Mouse (Mus musculus) NIH3T3 (cell line): Measurements from ENCODE around the gene Phlpp1.
A peak's percentile ranks its signal among the peaks of the same experiment; 100 is the strongest.

Source experiments
- DNase-seq: peaks from one replicate; pipeline ENCODE4 v3.0.0-alpha.2; 2012; ENCODE audit warnings: low read depth

Phlpp1 gene

GRCm38 (mm10) chr1:106318341-106318740 is 146.8 kb downstream of the Phlpp1 start:
- DNase-seq, result no peak

GRCm38 (mm10) chr1:106320583-106320982 is 149.0 kb downstream of the Phlpp1 start:
- DNase-seq, result no peak

- no peak for DNase-seq
Observed at GRCm38 (mm10) chr1:106321432-106322126, 150.0 kb downstream of the Phlpp1 start.

- DNase-seq, result peak; percentile 53
Observed at GRCm38 (mm10) chr1:106326691-106327090, 155.1 kb downstream of the Phlpp1 start.

- peak; percentile 14 for DNase-seq
Observed at GRCm38 (mm10) chr1:106342100-106342499, 170.5 kb downstream of the Phlpp1 start.

- no peak for DNase-seq
Observed at GRCm38 (mm10) chr1:106345265-106345664, 173.7 kb downstream of the Phlpp1 start.

- peak; percentile 31 for DNase-seq
Observed at GRCm38 (mm10) chr1:106346776-106347175, 175.2 kb downstream of the Phlpp1 start.

- DNase-seq, result no peak
Observed at GRCm38 (mm10) chr1:106349116-106349515, 177.6 kb downstream of the Phlpp1 start.

- no peak for DNase-seq
Observed at GRCm38 (mm10) chr1:106351512-106351911, 180.0 kb downstream of the Phlpp1 start.

GRCm38 (mm10) chr1:106352801-106353511 is 181.4 kb downstream of the Phlpp1 start:
- DNase-seq, result peak; percentile 29

- no peak for DNase-seq
Observed at GRCm38 (mm10) chr1:106353993-106354392, 182.4 kb downstream of the Phlpp1 start.

- DNase-seq, result no peak
Observed at GRCm38 (mm10) chr1:106359474-106359873, 187.9 kb downstream of the Phlpp1 start.

GRCm38 (mm10) chr1:106362841-106363604 is 191.5 kb downstream of the Phlpp1 start:
- DNase-seq, result no peak

GRCm38 (mm10) chr1:106369330-106369729 is 197.8 kb downstream of the Phlpp1 start:
- DNase-seq, result no peak

GRCm38 (mm10) chr1:106372446-106372845 is 200.9 kb downstream of the Phlpp1 start:
- no peak for DNase-seq

GRCm38 (mm10) chr1:106373656-106374055 is 202.1 kb downstream of the Phlpp1 start:
- DNase-seq, result no peak

GRCm38 (mm10) chr1:106374274-106374673 is 202.7 kb downstream of the Phlpp1 start:
- DNase-seq, result peak; percentile 8

- no peak for DNase-seq
Observed at GRCm38 (mm10) chr1:106374971-106375370, 203.4 kb downstream of the Phlpp1 start.

GRCm38 (mm10) chr1:106376003-106376402 is 204.5 kb downstream of the Phlpp1 start:
- no peak for DNase-seq

GRCm38 (mm10) chr1:106380465-106380864 is 208.9 kb downstream of the Phlpp1 start:
- DNase-seq, result no peak

- DNase-seq, result no peak
Observed at GRCm38 (mm10) chr1:106386542-106386941, 215.0 kb downstream of the Phlpp1 start.

- DNase-seq, result no peak
Observed at GRCm38 (mm10) chr1:106387264-106387663, 215.7 kb downstream of the Phlpp1 start.

- peak; percentile 87 for DNase-seq
Observed at GRCm38 (mm10) chr1:106389673-106390072, 218.1 kb downstream of the Phlpp1 start.
